Mouse (Mus musculus) common myeloid progenitor, adult 5-6 weeks (primary cell): ENCODE results near the gene Aig1. TPM values are rescaled to one million over a fixed set of nuclear protein-coding genes. Genes with fewer than 3 reads are reported as not detected.

Experiments
- ATAC-seq: replicated peaks from 2 replicates; pipeline ENCODE4 v1.8.0; 2016; ENCODE audit warnings: low read depth, mild to moderate bottlenecking, moderate TSS enrichment, inconsistent platforms; ENCODE audit not compliant: poor library complexity, severe bottlenecking
- total RNA-seq: library from RNA; stranded (forward); fragments of 200-1000, 187-1606 nt; gene quantifications from 2 replicates; pipeline ENCODE4 v1.2.3, GENCODE M21; 2017

Gene Aig1
- total RNA-seq, 1 experiment from 2014 or later = 20.9 TPM

- ATAC-seq = no peak
These were observed 80.7 kb downstream of the Aig1 start for GRCm38 (mm10) chr10:13788057-13788456.

- ATAC-seq = no peak
These were observed 86.0 kb downstream of the Aig1 start for GRCm38 (mm10) chr10:13782774-13783173.

GRCm38 (mm10) chr10:13782235-13782757, 86.5 kb downstream of the Aig1 start:
- no peak for ATAC-seq

- no peak for ATAC-seq
These were observed 92.8 kb downstream of the Aig1 start for GRCm38 (mm10) chr10:13776014-13776413.

- no peak for ATAC-seq
These were observed 93.4 kb downstream of the Aig1 start for GRCm38 (mm10) chr10:13775411-13775810.

GRCm38 (mm10) chr10:13774910-13775309, 93.9 kb downstream of the Aig1 start:
- no peak for ATAC-seq

- ATAC-seq = no peak
These were observed 98.1 kb downstream of the Aig1 start for GRCm38 (mm10) chr10:13770720-13771119.

- no peak for ATAC-seq
These were observed 99.0 kb downstream of the Aig1 start for GRCm38 (mm10) chr10:13769789-13770188.

- no peak for ATAC-seq
These were observed 99.9 kb downstream of the Aig1 start for GRCm38 (mm10) chr10:13768866-13769265.

- ATAC-seq = no peak
These were observed 101.7 kb downstream of the Aig1 start for GRCm38 (mm10) chr10:13767076-13767475.

- ATAC-seq = no peak
These were observed 105.6 kb downstream of the Aig1 start for GRCm38 (mm10) chr10:13763151-13763550.

- no peak for ATAC-seq
These were observed 114.1 kb downstream of the Aig1 start for GRCm38 (mm10) chr10:13754712-13755111.

GRCm38 (mm10) chr10:13753777-13754176, 115.0 kb downstream of the Aig1 start:
- no peak for ATAC-seq

- no peak for ATAC-seq
These were observed 129.2 kb downstream of the Aig1 start for GRCm38 (mm10) chr10:13739494-13740140.

- no peak for ATAC-seq
These were observed 138.6 kb downstream of the Aig1 start for GRCm38 (mm10) chr10:13730039-13730748.

- no peak for ATAC-seq
These were observed 141.1 kb downstream of the Aig1 start for GRCm38 (mm10) chr10:13727676-13728075.

GRCm38 (mm10) chr10:13726206-13726605, 142.6 kb downstream of the Aig1 start:
- ATAC-seq = no peak

GRCm38 (mm10) chr10:13725276-13725675, 143.5 kb downstream of the Aig1 start:
- ATAC-seq = no peak

GRCm38 (mm10) chr10:13716132-13716531, 152.6 kb downstream of the Aig1 start:
- ATAC-seq = no peak

- ATAC-seq = no peak
These were observed 153.2 kb downstream of the Aig1 start for GRCm38 (mm10) chr10:13715584-13715983.

GRCm38 (mm10) chr10:13714920-13715293, 153.9 kb downstream of the Aig1 start:
- no peak for ATAC-seq
